Mouse (Mus musculus) urinary bladder, adult 2 months (tissue): ENCODE measurements at regions not wholly inside any gene's neighbourhood (a gene's known extent, or its start where the extent isn't known, plus 50 kb on each side); places are given as distances from the start of the nearest gene placed in this dataset.

Source experiments
- DNase-seq: peaks from one replicate; pipeline ENCODE4 v3.0.0; 2022; ENCODE audit warnings: low spot score

GRCm38 (mm10) chr13:31330731-31331130 lies 225.2 kb upstream of the Foxq1 start:
- no peak for DNase-seq

- no peak for DNase-seq
Observed at GRCm38 (mm10) chr13:31334981-31335380, 221.0 kb upstream of the Foxq1 start.

GRCm38 (mm10) chr13:31337631-31338030 lies 218.3 kb upstream of the Foxq1 start:
- DNase-seq, result no peak

- DNase-seq, result no peak
Observed at GRCm38 (mm10) chr13:31339386-31339785, 216.5 kb upstream of the Foxq1 start.

- peak; percentile 32 for DNase-seq
Observed at GRCm38 (mm10) chr13:31339901-31340300, 216.0 kb upstream of the Foxq1 start.

- DNase-seq, result no peak
Observed at GRCm38 (mm10) chr13:31340363-31340948, 215.5 kb upstream of the Foxq1 start.

GRCm38 (mm10) chr13:31341282-31342100 lies 214.4 kb upstream of the Foxq1 start:
- DNase-seq, result no peak

- no peak for DNase-seq
Observed at GRCm38 (mm10) chr13:31346205-31346604, 209.7 kb upstream of the Foxq1 start.

- no peak for DNase-seq
Observed at GRCm38 (mm10) chr13:31347000-31347399, 208.9 kb upstream of the Foxq1 start.

GRCm38 (mm10) chr13:31349671-31350070 lies 206.3 kb upstream of the Foxq1 start:
- no peak for DNase-seq

- no peak for DNase-seq
Observed at GRCm38 (mm10) chr13:31351481-31351880, 204.5 kb upstream of the Foxq1 start.

GRCm38 (mm10) chr13:31352825-31353224 lies 203.1 kb upstream of the Foxq1 start:
- DNase-seq, result no peak

- no peak for DNase-seq
Observed at GRCm38 (mm10) chr13:31359353-31359752, 196.6 kb upstream of the Foxq1 start.

- no peak for DNase-seq
Observed at GRCm38 (mm10) chr13:31362386-31362785, 193.5 kb upstream of the Foxq1 start.

- no peak for DNase-seq
Observed at GRCm38 (mm10) chr13:31364369-31364768, 191.6 kb upstream of the Foxq1 start.

- DNase-seq, result no peak
Observed at GRCm38 (mm10) chr13:31367226-31367625, 188.7 kb upstream of the Foxq1 start.

GRCm38 (mm10) chr13:31369182-31369581 lies 186.8 kb upstream of the Foxq1 start:
- no peak for DNase-seq

GRCm38 (mm10) chr13:31370873-31371272 lies 185.1 kb upstream of the Foxq1 start:
- no peak for DNase-seq

GRCm38 (mm10) chr13:31374006-31374405 lies 181.9 kb upstream of the Foxq1 start:
- DNase-seq, result no peak

GRCm38 (mm10) chr13:31393421-31394215 lies 162.3 kb upstream of the Foxq1 start:
- no peak for DNase-seq

GRCm38 (mm10) chr13:31396216-31396910 lies 159.6 kb upstream of the Foxq1 start:
- no peak for DNase-seq

- DNase-seq, result no peak
Observed at GRCm38 (mm10) chr13:31397246-31397645, 158.7 kb upstream of the Foxq1 start.
